Mouse (Mus musculus) hindbrain, embryonic 12.5 days (tissue): Measurements from ENCODE around the gene Srsf3. TPM values are rescaled to one million over a fixed set of nuclear protein-coding genes. Genes with fewer than 3 reads are reported as not detected.
A peak's percentile ranks its signal among the peaks of the same experiment; 100 is the strongest.
"Not testable (repeated sequence)": the region's sequence is repeated elsewhere in the genome, so short reads cannot be mapped to it uniquely, and the experiment has no call there.

Experiments
- ATAC-seq: fragments of 200-750 bp; cut with Nextera tagmentation; 2 replicates; pipeline ENCODE4 v1.8.0; 2017; ENCODE audit warnings: moderate TSS enrichment; ENCODE audit not compliant: low FRiP score
- H3K27ac ChIP-seq: fragments of 300-500 bp; sonication (generic); 2 replicates; pipeline ENCODE4 v1.5.1; 2016; ENCODE audit warnings: mild to moderate bottlenecking
- H3K27me3 ChIP-seq: fragments of 300-500 bp; sonication (generic); 2 replicates; pipeline ENCODE4 v1.6.1; 2016; ENCODE audit warnings: mild to moderate bottlenecking
- H3K36me3 ChIP-seq: fragments of 300-500 bp; sonication (generic); 2 replicates; pipeline ENCODE4 v1.6.1; 2016; ENCODE audit warnings: mild to moderate bottlenecking
- H3K4me1 ChIP-seq: fragments of 300-500 bp; sonication (generic); 2 replicates; pipeline ENCODE4 v1.6.1; 2016
- H3K4me2 ChIP-seq: fragments of 300-500 bp; sonication (generic); replicated peaks from 2 replicates; pipeline ENCODE4 v1.6.1; 2016; ENCODE audit warnings: mild to moderate bottlenecking
- H3K4me3 ChIP-seq: fragments of 300-500 bp; sonication (generic); 2 replicates; pipeline ENCODE4 v1.5.1; 2016; ENCODE audit warnings: mild to moderate bottlenecking
- H3K9ac ChIP-seq: fragments of 300-500 bp; sonication (generic); 2 replicates; pipeline ENCODE4 v1.6.1; 2016; ENCODE audit warnings: mild to moderate bottlenecking, moderate library complexity
- H3K9me3 ChIP-seq: fragments of 300-500 bp; sonication (generic); replicated peaks from 2 replicates; pipeline ENCODE4 v1.6.1; 2016; ENCODE audit warnings: mild to moderate bottlenecking
- WGBS: fragments of 180-500 bp; shearing (Covaris S2); methylation state at CpG from one replicate; pipeline ENCODE4 v1.1.7; 2016; 5-methylcytosine and 5-hydroxymethylcytosine counted together
- polyA plus RNA-seq: library from polyadenylated mRNA; unstranded; fragments of >200 nt; fragmentation: Nextera tagmentation; extraction: Ambion mirVana; gene quantifications from 2 replicates; pipeline ENCODE4 v1.2.1, GENCODE M21; 2016

The Srsf3 gene
- polyA plus RNA-seq, 1 experiment from 2014 or later: 662 TPM

- H3K36me3 ChIP-seq: no peaks in the 10 kb centered on the region
- H3K4me3 ChIP-seq: no peak overlapping the region
- H3K4me2 ChIP-seq: peak overlapping the region; percentile 34; the same call in 1 of the 2 replicates
- H3K9me3 ChIP-seq: no peaks in the 10 kb centered on the region
- no peak overlapping the region for H3K9ac ChIP-seq
- H3K27me3 ChIP-seq: 0 out of 2 replicates have a peak, but pooled peaks cover 3% of the 10 kb centered on the region
- no peak for ATAC-seq
- H3K4me1 ChIP-seq: peaks cover 3% of the 10 kb centered on the region; the same call in 1 of the 2 replicates
- 20% methylated on average over 15 of the region's 15 CpGs for WGBS
- H3K27ac ChIP-seq: no peak overlapping the region
Measured at GRCm38 (mm10) chr17:29022230-29022819, 10.1 kb upstream of the Srsf3 start.

GRCm38 (mm10) chr17:29023346-29023745 lies 9.1 kb upstream of the Srsf3 start:
- WGBS: 85% methylated on average over 6 of the region's 6 CpGs
- H3K4me3 ChIP-seq: no peak overlapping the region
- no peaks in the 10 kb centered on the region for H3K36me3 ChIP-seq
- peaks cover 3% of the 10 kb centered on the region; the same call in 1 of the 2 replicates for H3K4me1 ChIP-seq
- H3K4me2 ChIP-seq: no peak overlapping the region
- H3K9ac ChIP-seq: no peak overlapping the region
- no peak for ATAC-seq
- H3K27ac ChIP-seq: no peak overlapping the region
- no peaks in the 10 kb centered on the region for H3K9me3 ChIP-seq
- 0 out of 2 replicates have a peak, but pooled peaks cover 3% of the 10 kb centered on the region for H3K27me3 ChIP-seq

GRCm38 (mm10) chr17:29024047-29024892 lies 8.2 kb upstream of the Srsf3 start:
- WGBS: 52% methylated on average over 22 of the region's 22 CpGs
- H3K36me3 ChIP-seq: no peaks in the 10 kb centered on the region
- no peaks in the 10 kb centered on the region for H3K9me3 ChIP-seq

GRCm38 (mm10) chr17:29024896-29025565 lies 7.4 kb upstream of the Srsf3 start:
- Histone ChIP-seq H3K36me3 (no peaks in the 10 kb centered on the region), H3K4me3 (no peak overlapping the region), H3K27ac (no peak overlapping the region), H3K4me1 (peaks cover 3% of the 10 kb centered on the region; the same call in 1 of the 2 replicates), H3K27me3 (0 out of 2 replicates have a peak, but pooled peaks cover 3% of the 10 kb centered on the region), H3K4me2 (no peak overlapping the region), H3K9ac (no peak overlapping the region), H3K9me3 (no peaks in the 10 kb centered on the region)
- WGBS: 23% methylated on average over 10 of the region's 10 CpGs
- no peak for ATAC-seq

More at GRCm38 (mm10) chr17:29024047-29024892, 8.2 kb upstream of the Srsf3 start:
- Histone ChIP-seq H3K4me3 (no peak overlapping the region), H3K27me3 (0 out of 2 replicates have a peak, but pooled peaks cover 3% of the 10 kb centered on the region), H3K4me1 (peaks cover 3% of the 10 kb centered on the region; the same call in 1 of the 2 replicates), H3K27ac (no peak overlapping the region), H3K9ac (no peak overlapping the region), H3K4me2 (no peak overlapping the region)
- ATAC-seq: no peak

GRCm38 (mm10) chr17:29026652-29027356 lies 5.6 kb upstream of the Srsf3 start:
- H3K36me3 ChIP-seq: no peaks in the 10 kb centered on the region
- 0 out of 2 replicates have a peak, but pooled peaks cover 3% of the 10 kb centered on the region for H3K27me3 ChIP-seq
- peaks cover 9% of the 10 kb centered on the region for H3K4me1 ChIP-seq
- H3K4me3 ChIP-seq: no peak overlapping the region
- H3K9ac ChIP-seq: no peak overlapping the region
- H3K27ac ChIP-seq: no peak overlapping the region
- 44% methylated on average over 5 of the region's 5 CpGs for WGBS
- no peaks in the 10 kb centered on the region for H3K9me3 ChIP-seq
- no peak overlapping the region for H3K4me2 ChIP-seq
- no peak for ATAC-seq

GRCm38 (mm10) chr17:29030321-29031034 lies 1.9 kb upstream of the Srsf3 start:
- no peak for ATAC-seq
- Histone ChIP-seq H3K27me3 (0 out of 2 replicates have a peak, but pooled peaks cover 1% of the 10 kb centered on the region), H3K9me3 (no peaks in the 10 kb centered on the region), H3K27ac (no peak overlapping the region), H3K4me3 (no peak overlapping the region), H3K4me2 (no peak overlapping the region), H3K9ac (no peak overlapping the region), H3K36me3 (no peaks in the 10 kb centered on the region), H3K4me1 (peaks cover 14% of the 10 kb centered on the region)
- 91% methylated on average over 6 of the region's 6 CpGs for WGBS

- 58% methylated on average over 7 of the region's 7 CpGs for WGBS
- H3K27me3 ChIP-seq, H3K36me3 ChIP-seq, H3K9me3 ChIP-seq, ATAC-seq: not testable (repeated sequence)
- peak overlapping the region; percentile 96 for H3K27ac ChIP-seq
- H3K4me2 ChIP-seq: peak overlapping the region; percentile 67
- H3K4me1 ChIP-seq: peaks cover 19% of the 10 kb centered on the region
- peak overlapping the region; percentile 66 for H3K4me3 ChIP-seq
- H3K9ac ChIP-seq: peak overlapping the region; percentile 98
Measured at GRCm38 (mm10) chr17:29031085-29031711, 1.2 kb upstream of the Srsf3 start.

GRCm38 (mm10) chr17:29031771-29032273 lies 606 bp upstream of the Srsf3 start:
- H3K9ac ChIP-seq: peak overlapping the region; percentile 98
- no peaks in the 10 kb centered on the region for H3K9me3 ChIP-seq
- peak overlapping the region; percentile 96 for H3K27ac ChIP-seq
- no peaks in the 10 kb centered on the region for H3K27me3 ChIP-seq
- under 1% methylated on average over 26 of the region's 26 CpGs for WGBS
- H3K4me3 ChIP-seq: peak overlapping the region; percentile 66
- peak overlapping the region; percentile 67 for H3K4me2 ChIP-seq
- peaks cover 7% of the 10 kb centered on the region for H3K36me3 ChIP-seq
- ATAC-seq: peak; percentile 30
- H3K4me1 ChIP-seq: peaks cover 25% of the 10 kb centered on the region

- WGBS: under 1% methylated on average over 6 of the region's 6 CpGs
- H3K27ac ChIP-seq: no peak overlapping the region; the same call in 1 of the 2 replicates
- no peak for ATAC-seq
Measured at GRCm38 (mm10) chr17:29033569-29034061, 1.2 kb downstream of the Srsf3 start.

GRCm38 (mm10) chr17:29034264-29034663 lies 1.8 kb downstream of the Srsf3 start:
- peak overlapping the region; percentile 98 for H3K9ac ChIP-seq
- H3K4me3 ChIP-seq: peak overlapping the region; percentile 66
- H3K4me1 ChIP-seq: peaks cover 32% of the 10 kb centered on the region
- ATAC-seq: no peak
- H3K9me3 ChIP-seq: no peaks in the 10 kb centered on the region
- no peak overlapping the region for H3K27ac ChIP-seq
- peaks cover 29% of the 10 kb centered on the region for H3K36me3 ChIP-seq
- no peaks in the 10 kb centered on the region for H3K27me3 ChIP-seq
- peak overlapping the region; percentile 86 for H3K4me2 ChIP-seq

More at GRCm38 (mm10) chr17:29033569-29034061, 1.2 kb downstream of the Srsf3 start:
- Histone ChIP-seq H3K36me3 (peaks cover 22% of the 10 kb centered on the region), H3K9ac (peak overlapping the region; percentile 98), H3K27me3 (no peaks in the 10 kb centered on the region), H3K4me2 (peak overlapping the region; percentile 86), H3K4me1 (peaks cover 32% of the 10 kb centered on the region), H3K4me3 (peak overlapping the region; percentile 66), H3K9me3 (no peaks in the 10 kb centered on the region)
